Mouse (Mus musculus) hindlimb bud, embryonic 11.5 days (tissue): ENCODE measurements at regions not wholly inside any gene's neighbourhood (a gene's known extent, or its start where the extent isn't known, plus 50 kb on each side); places are given as distances from the start of the nearest gene placed in this dataset.
A peak's percentile ranks its signal among the peaks of the same experiment; 100 is the strongest.

Experiments used
- DNase-seq: peaks from one replicate; pipeline ENCODE4 v3.0.0-alpha.2; 2012; ENCODE audit warnings: low read depth, low spot score; ENCODE audit errors: extremely low spot score

- DNase-seq, result no peak
Measured at GRCm38 (mm10) chr17:76205082-76205481, 653.3 kb upstream of the Fam98a start.

- no peak for DNase-seq
Measured at GRCm38 (mm10) chr17:76184813-76185212, 633.1 kb upstream of the Fam98a start.

- peak; percentile 14 for DNase-seq
Measured at GRCm38 (mm10) chr17:76136660-76137495, 585.1 kb upstream of the Fam98a start.

GRCm38 (mm10) chr17:76134030-76134429 lies 582.3 kb upstream of the Fam98a start:
- no peak for DNase-seq

GRCm38 (mm10) chr17:76125260-76125659 lies 573.5 kb upstream of the Fam98a start:
- no peak for DNase-seq

GRCm38 (mm10) chr17:76111315-76112195 lies 559.8 kb upstream of the Fam98a start:
- DNase-seq, result no peak

GRCm38 (mm10) chr17:76110856-76111255 lies 559.1 kb upstream of the Fam98a start:
- no peak for DNase-seq

- no peak for DNase-seq
Measured at GRCm38 (mm10) chr17:76083536-76083935, 531.8 kb upstream of the Fam98a start.

- DNase-seq, result no peak
Measured at GRCm38 (mm10) chr17:76081780-76082179, 530.0 kb upstream of the Fam98a start.

GRCm38 (mm10) chr17:76046438-76046837 lies 494.7 kb upstream of the Fam98a start:
- no peak for DNase-seq

GRCm38 (mm10) chr17:76032710-76033109 lies 481.0 kb upstream of the Fam98a start:
- DNase-seq, result no peak

- DNase-seq, result no peak
Measured at GRCm38 (mm10) chr17:76008011-76008410, 456.3 kb upstream of the Fam98a start.

- no peak for DNase-seq
Measured at GRCm38 (mm10) chr17:76002836-76003235, 451.1 kb upstream of the Fam98a start.

- DNase-seq, result no peak
Measured at GRCm38 (mm10) chr17:75961371-75961770, 409.6 kb upstream of the Fam98a start.

- DNase-seq, result no peak
Measured at GRCm38 (mm10) chr17:75936686-75937380, 385.1 kb upstream of the Fam98a start.

GRCm38 (mm10) chr17:75931022-75931421 lies 379.3 kb upstream of the Fam98a start:
- DNase-seq, result peak; percentile 61

- no peak for DNase-seq
Measured at GRCm38 (mm10) chr17:75920240-75920639, 368.5 kb upstream of the Fam98a start.

- DNase-seq, result no peak
Measured at GRCm38 (mm10) chr17:75917020-75917419, 365.3 kb upstream of the Fam98a start.

- DNase-seq, result no peak
Measured at GRCm38 (mm10) chr17:75916590-75916989, 364.8 kb upstream of the Fam98a start.

- no peak for DNase-seq
Measured at GRCm38 (mm10) chr17:75915256-75915655, 363.5 kb upstream of the Fam98a start.

GRCm38 (mm10) chr17:75907085-75907484 lies 355.3 kb upstream of the Fam98a start:
- no peak for DNase-seq
